Mouse (Mus musculus): ENCODE results near the gene B9d2.

B9d2 gene

GRCm38 (mm10) chr7:25734991-25735390, 54.4 kb downstream of the B9d2 start:
- no peak for DNase-seq

Data from kidney, adult 11 months (tissue).